Comparison of ENCODE assay signal across 8 mouse cellular contexts in the genomic region with DNA sequence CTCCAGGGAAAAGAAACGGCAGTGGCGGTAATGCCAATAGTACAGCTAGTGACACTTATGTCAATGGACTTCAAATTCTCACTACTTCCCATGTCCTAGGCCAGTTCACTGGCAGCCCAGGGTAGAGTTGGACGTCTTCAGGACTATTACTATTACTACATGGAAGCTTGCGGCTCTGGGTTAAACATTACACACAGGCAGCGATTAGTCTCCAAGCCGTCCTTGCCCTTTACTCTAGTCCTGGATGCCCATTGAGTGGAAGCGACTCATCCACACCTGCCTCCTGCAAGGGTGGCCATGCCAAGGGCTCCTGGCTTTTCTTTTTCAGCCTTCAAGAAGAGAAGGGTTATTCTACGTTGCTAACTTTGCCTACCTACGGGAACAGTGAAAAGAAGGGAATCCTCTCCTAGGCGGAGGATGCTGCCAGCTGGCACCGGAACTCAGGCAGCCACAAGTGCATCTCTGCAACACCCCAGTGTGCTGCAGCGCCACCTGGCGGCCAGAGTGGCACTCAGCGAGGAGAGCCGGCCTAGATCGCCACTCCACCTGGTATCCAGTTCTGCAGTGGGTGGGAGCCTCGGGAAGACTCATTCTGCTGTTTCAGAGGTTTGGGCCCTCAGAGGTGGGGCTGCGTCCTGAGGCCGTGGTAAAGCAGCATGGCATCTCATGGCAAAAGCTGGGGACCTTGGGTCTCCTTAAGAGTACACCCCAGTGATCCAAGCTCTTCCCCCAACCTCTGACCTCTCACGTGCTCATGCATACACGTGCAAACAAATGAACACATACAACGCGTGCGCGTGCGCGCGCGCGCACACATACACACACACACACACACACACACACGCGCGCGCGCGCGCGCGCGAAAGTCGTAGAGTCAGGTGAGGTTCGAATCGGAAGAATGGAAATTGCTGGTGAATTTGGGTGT. TPM values are rescaled to one million over a fixed set of nuclear protein-coding genes. Genes with fewer than 3 reads are reported as not detected.
DNase-seq lines count a peak whose midpoint lies in the region; ATAC-seq lines count a peak whose summit lies in the region.

No protein-coding gene starts in this region.

- no peaks in the 10 kb centered on the region for H3K36me3 ChIP-seq in forebrain, embryonic 11.5 days (ENCODE audit: control insufficient read depth, insufficient read depth, low read length)
- no peaks in the 10 kb centered on the region for H3K36me3 ChIP-seq in heart, embryonic 14.5 days (ENCODE audit: control insufficient read depth, insufficient read depth, low read length)
- no peaks in the 10 kb centered on the region for H3K36me3 ChIP-seq in liver, embryonic 13.5 days
- no peaks in the 10 kb centered on the region for H3K36me3 ChIP-seq in stomach, embryonic 15.5 days

- WGBS in forebrain, embryonic 11.5 days, result 65% methylated on average over 43 of the region's 43 CpGs
- WGBS in heart, embryonic 14.5 days, result 55% methylated on average over 43 of the region's 43 CpGs
- 48% methylated on average over 43 of the region's 43 CpGs for WGBS in liver, embryonic 13.5 days (ENCODE audit: insufficient replicate concordance)
- WGBS in stomach, embryonic 15.5 days, result 57% methylated on average over 43 of the region's 43 CpGs

- peaks cover 6% of the 10 kb centered on the region; the same call in 1 of the 2 replicates for H3K4me1 ChIP-seq in forebrain, embryonic 11.5 days (replicated peaks; ENCODE audit: control insufficient read depth, insufficient read depth, low read length)
- peaks cover 10 to 24% of the 10 kb centered on the region in 2 experiments for H3K4me1 ChIP-seq in heart, embryonic 14.5 days (ENCODE audit: control insufficient read depth in 2 of 2, insufficient read depth in 2 of 2, low read length in 2 of 2)
- peaks cover 14% of the 10 kb centered on the region for H3K4me1 ChIP-seq in liver, embryonic 13.5 days (replicated peaks)
- peaks cover 12% of the 10 kb centered on the region; the same call in 1 of the 2 replicates for H3K4me1 ChIP-seq in stomach, embryonic 15.5 days

- H3K4me2 ChIP-seq in forebrain, embryonic 11.5 days (ENCODE audit: low read depth, low read length, severe bottlenecking), result no peak overlapping the region
- peak overlapping the region; percentile 12; the same call in 1 of the 2 replicates for H3K4me2 ChIP-seq in heart, embryonic 14.5 days (ENCODE audit: low read length)
- peak overlapping the region; percentile 42 for H3K4me2 ChIP-seq in liver, embryonic 13.5 days
- peak overlapping the region; percentile 32 for H3K4me2 ChIP-seq in stomach, embryonic 15.5 days

- no peak overlapping the region for H3K4me3 ChIP-seq in forebrain, embryonic 11.5 days (ENCODE audit: low read depth, low read length)
- no peak overlapping the region for H3K4me3 ChIP-seq in heart, embryonic 14.5 days (ENCODE audit: control insufficient read depth in 1 of 2, insufficient read depth in 1 of 2, low read depth in 1 of 2, low read length in 2 of 2)
- no peak overlapping the region for H3K4me3 ChIP-seq in liver, embryonic 13.5 days (replicated peaks)
- no peak overlapping the region for H3K4me3 ChIP-seq in stomach, embryonic 15.5 days (replicated peaks)

- 0 out of 2 replicates have a peak, but pooled peaks have one; percentile 11 for ATAC-seq in forebrain, embryonic 11.5 days (replicated peaks; ENCODE audit: low FRiP score)
- ATAC-seq in heart, embryonic 14.5 days (ENCODE audit: insufficient number of reproducible peaks, insufficient read depth, low FRiP score, low read depth), result no peak
- peak; percentile 43 for ATAC-seq in liver, embryonic 13.5 days (ENCODE audit: low read depth)
- ATAC-seq in stomach, embryonic 15.5 days (ENCODE audit: insufficient read depth, low FRiP score, low read depth), result no peak

- no peak overlapping the region for H3K9ac ChIP-seq in forebrain, embryonic 11.5 days (ENCODE audit: low read length)
- H3K9ac ChIP-seq in heart, embryonic 14.5 days (ENCODE audit: low read length), result no peak overlapping the region
- no peak overlapping the region for H3K9ac ChIP-seq in liver, embryonic 13.5 days
- H3K9ac ChIP-seq in stomach, embryonic 15.5 days, result no peak overlapping the region

- peak; percentile 85 to 86 for DNase-seq in CD8-positive naive resting alpha-beta T cell, adult 2 months (ENCODE audit: low read depth in 2 of 2, low spot score in 2 of 2)
- peak; percentile 71 for DNase-seq in c-Kit-negative CD71-positive TER-119-positive erythroid progenitor cells, embryonic 14.5 days (ENCODE audit: low read depth, low spot score)
- peak; percentile 93 for DNase-seq in forebrain, embryonic 11.5 days (ENCODE audit: low spot score)
- DNase-seq in kidney, postnatal 25 days, result peak; percentile 92 to 93
- peak; percentile 79 for DNase-seq in liver, embryonic 13.5 days
- DNase-seq in neural tube, embryonic 10.5 days (ENCODE audit: extremely low spot score, low spot score), result peak; percentile 91

- no peaks in the 10 kb centered on the region for H3K9me3 ChIP-seq in forebrain, embryonic 11.5 days (ENCODE audit: control insufficient read depth, low read length)
- no peaks in the 10 kb centered on the region for H3K9me3 ChIP-seq in heart, embryonic 14.5 days (ENCODE audit: control insufficient read depth, low read length)
- no peaks in the 10 kb centered on the region for H3K9me3 ChIP-seq in liver, embryonic 13.5 days (replicated peaks)
- H3K9me3 ChIP-seq in stomach, embryonic 15.5 days, result no peaks in the 10 kb centered on the region

- H3K27me3 ChIP-seq in forebrain, embryonic 11.5 days (ENCODE audit: control insufficient read depth, insufficient read depth, low read length), result no peaks in the 10 kb centered on the region
- H3K27me3 ChIP-seq in heart, embryonic 14.5 days (ENCODE audit: control insufficient read depth, insufficient read depth, low read length), result no peaks in the 10 kb centered on the region
- no peaks in the 10 kb centered on the region for H3K27me3 ChIP-seq in liver, embryonic 13.5 days
- no peaks in the 10 kb centered on the region for H3K27me3 ChIP-seq in stomach, embryonic 15.5 days (replicated peaks)

- no peak overlapping the region for H3K27ac ChIP-seq in forebrain, embryonic 11.5 days (ENCODE audit: low read depth, low read length)
- H3K27ac ChIP-seq in heart, embryonic 14.5 days (replicated peaks in 1 of 2; ENCODE audit: control insufficient read depth in 1 of 2, insufficient read depth in 1 of 2, low read depth in 2 of 2, low read length in 2 of 2), result no peak overlapping the region
- H3K27ac ChIP-seq in liver, embryonic 13.5 days, result no peak overlapping the region
- H3K27ac ChIP-seq in stomach, embryonic 15.5 days, result no peak overlapping the region

RNA-seq across cellular contexts. Expression of a gene that starts 31.4 kb away (rescaled TPM):
- polyA plus RNA-seq in forebrain, embryonic 11.5 days (2014; fragmentation: Nextera tagmentation; extraction: Ambion mirVana), result not detected in 2 replicates
- polyA plus RNA-seq in heart, embryonic 14.5 days (2014; fragmentation: Nextera tagmentation; extraction: Ambion mirVana), result not detected in 2 replicates
- polyA plus RNA-seq in liver, embryonic 13.5 days (2015; fragmentation: Nextera tagmentation; extraction: Ambion mirVana), result not detected in 2 replicates
- not detected in 2 replicates for polyA plus RNA-seq in stomach, embryonic 15.5 days (2015; fragmentation: Nextera tagmentation; extraction: Ambion mirVana)

Comparison
In these comparisons a context has a peak if more than half of its experiments do, and no peak if none do; other contexts are left out.
1. ATAC-seq: peak in forebrain, embryonic 11.5 days (single experiment) and liver, embryonic 13.5 days (single experiment); none in heart, embryonic 14.5 days (single experiment) and stomach, embryonic 15.5 days (single experiment).
2. Peak in every context shown above with its lines, with median percentiles within 50 percentile points of each other: DNase-seq.